Mouse (Mus musculus) neural tube, embryonic 13.5 days (tissue): ENCODE measurements around the gene Pgd. TPM values are rescaled to one million over a fixed set of nuclear protein-coding genes. Genes with fewer than 3 reads are reported as not detected.
"Not testable (repeated sequence)": the region's sequence is repeated elsewhere in the genome, so short reads cannot be mapped to it uniquely, and the experiment has no call there.

Experiments
- ATAC-seq: fragments of 200-750 bp; cut with Nextera tagmentation; 2 replicates; pipeline ENCODE4 v1.8.0; 2017; ENCODE audit warnings: low read depth, mild to moderate bottlenecking, moderate TSS enrichment, moderate library complexity
- H3K27ac ChIP-seq: fragments of 300-500 bp; sonication (generic); replicated peaks from 2 replicates; pipeline ENCODE4 v1.5.1; 2015; ENCODE audit warnings: moderate library complexity, mild to moderate bottlenecking, inconsistent platforms
- H3K27me3 ChIP-seq: fragments of 300-500 bp; sonication (generic); 2 replicates; pipeline ENCODE4 v1.6.1; 2015; ENCODE audit warnings: mild to moderate bottlenecking, inconsistent platforms
- H3K36me3 ChIP-seq: fragments of 300-500 bp; sonication (generic); 2 replicates; pipeline ENCODE4 v1.6.1; 2015; ENCODE audit warnings: mild to moderate bottlenecking, inconsistent platforms
- H3K4me1 ChIP-seq: fragments of 300-500 bp; sonication (generic); replicated peaks from 2 replicates; pipeline ENCODE4 v1.6.1; 2015; ENCODE audit warnings: inconsistent platforms
- H3K4me2 ChIP-seq: fragments of 300-500 bp; sonication (generic); 2 replicates; pipeline ENCODE4 v1.6.1; 2015; ENCODE audit warnings: inconsistent platforms, mild to moderate bottlenecking, moderate library complexity
- H3K4me3 ChIP-seq: fragments of 300-500 bp; sonication (generic); 2 replicates; pipeline ENCODE4 v1.5.1; 2015; ENCODE audit warnings: mild to moderate bottlenecking, inconsistent platforms
- H3K9ac ChIP-seq: fragments of 300-500 bp; sonication (generic); 2 replicates; pipeline ENCODE4 v1.6.1; 2015; ENCODE audit warnings: moderate library complexity, mild to moderate bottlenecking, inconsistent platforms
- H3K9me3 ChIP-seq: fragments of 300-500 bp; sonication (generic); 2 replicates; pipeline ENCODE4 v1.6.1; 2016; ENCODE audit warnings: inconsistent platforms
- WGBS: fragments of 180-500 bp; shearing (Covaris S2); methylation state at CpG from one replicate; pipeline ENCODE4 v1.1.7; 2015; 5-methylcytosine and 5-hydroxymethylcytosine counted together
- polyA plus RNA-seq: library from polyadenylated mRNA; unstranded; fragments of >200 nt; fragmentation: Nextera tagmentation; extraction: Ambion mirVana; gene quantifications from 2 replicates; pipeline ENCODE4 v1.2.1, GENCODE M21; 2015

Pgd gene
- polyA plus RNA-seq, 1 experiment from 2014 or later = 117 TPM

DNA sequence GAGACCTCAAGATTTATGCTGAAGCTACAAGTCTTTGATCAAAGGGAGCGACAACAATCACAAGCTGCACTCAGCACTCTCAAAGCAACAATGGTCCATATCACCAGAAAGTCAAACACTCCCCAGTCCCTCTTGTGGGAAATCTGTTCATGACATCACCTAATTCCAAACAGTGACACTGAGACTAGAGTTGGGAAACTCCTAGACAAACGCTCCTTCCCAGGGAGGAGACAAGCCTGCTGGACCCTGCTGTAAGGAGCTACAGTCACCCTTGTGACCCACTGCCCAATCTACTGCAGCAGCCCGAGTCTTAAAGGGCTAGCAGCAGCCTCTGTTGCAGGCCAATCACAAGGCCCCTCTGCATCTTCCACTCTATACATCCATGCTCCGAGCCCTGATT is 13.0 kb upstream of the Pgd start:
- no peak overlapping the region for H3K9ac ChIP-seq
- no peaks in the 10 kb centered on the region for H3K4me1 ChIP-seq
- H3K9me3 ChIP-seq = no peaks in the 10 kb centered on the region
- H3K36me3 ChIP-seq = peaks cover 89% of the 10 kb centered on the region
- H3K27ac ChIP-seq = 0 out of 2 replicates have a peak overlapping the region, but pooled peaks have one; percentile 3
- H3K4me2 ChIP-seq = no peak overlapping the region
- no peak for ATAC-seq
- H3K27me3 ChIP-seq = no peaks in the 10 kb centered on the region
- no peak overlapping the region for H3K4me3 ChIP-seq
- WGBS = 56% methylated on average over 4 of the region's 4 CpGs

- Histone ChIP-seq H3K4me1 (no peaks in the 10 kb centered on the region), H3K36me3 (peaks cover 85% of the 10 kb centered on the region), H3K9me3 (no peaks in the 10 kb centered on the region), H3K27me3 (no peaks in the 10 kb centered on the region), H3K9ac (no peak overlapping the region), H3K4me3 (no peak overlapping the region), H3K27ac (0 out of 2 replicates have a peak overlapping the region, but pooled peaks have one; percentile 3), H3K4me2 (no peak overlapping the region)
- 72% methylated on average over 7 of the region's 7 CpGs for WGBS
- no peak for ATAC-seq
Measured at GRCm38 (mm10) chr4:149179160-149179559, 12.6 kb upstream of the Pgd start.

DNA sequence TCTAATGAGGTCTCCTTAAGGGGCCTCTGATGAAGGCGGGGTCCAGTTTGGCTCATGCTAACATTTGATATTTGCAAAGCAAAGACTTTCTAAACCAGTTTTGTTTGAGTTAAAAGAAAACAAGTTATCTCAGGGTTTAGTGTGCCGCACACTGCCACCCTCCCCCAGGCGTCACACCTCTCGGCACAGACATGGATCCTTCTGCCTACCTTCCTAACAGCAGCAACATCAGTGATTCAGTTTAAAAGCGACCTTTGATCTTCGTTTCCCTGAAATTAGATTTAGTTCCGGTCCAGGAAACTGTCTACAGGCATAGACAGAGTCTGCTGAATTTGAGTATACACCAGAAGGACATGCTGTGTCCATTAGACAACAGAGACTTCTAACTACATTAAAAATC is 11.8 kb upstream of the Pgd start:
- H3K4me3 ChIP-seq = no peak overlapping the region
- no peaks in the 10 kb centered on the region for H3K27me3 ChIP-seq
- no peak overlapping the region for H3K27ac ChIP-seq
- H3K36me3 ChIP-seq = peaks cover 77% of the 10 kb centered on the region
- H3K4me1 ChIP-seq = 0 out of 2 replicates have a peak, but pooled peaks cover 3% of the 10 kb centered on the region
- no peak overlapping the region for H3K4me2 ChIP-seq
- WGBS = 73% methylated on average over 7 of the region's 7 CpGs
- no peak overlapping the region for H3K9ac ChIP-seq
- no peak for ATAC-seq
- H3K9me3 ChIP-seq = no peaks in the 10 kb centered on the region

DNA sequence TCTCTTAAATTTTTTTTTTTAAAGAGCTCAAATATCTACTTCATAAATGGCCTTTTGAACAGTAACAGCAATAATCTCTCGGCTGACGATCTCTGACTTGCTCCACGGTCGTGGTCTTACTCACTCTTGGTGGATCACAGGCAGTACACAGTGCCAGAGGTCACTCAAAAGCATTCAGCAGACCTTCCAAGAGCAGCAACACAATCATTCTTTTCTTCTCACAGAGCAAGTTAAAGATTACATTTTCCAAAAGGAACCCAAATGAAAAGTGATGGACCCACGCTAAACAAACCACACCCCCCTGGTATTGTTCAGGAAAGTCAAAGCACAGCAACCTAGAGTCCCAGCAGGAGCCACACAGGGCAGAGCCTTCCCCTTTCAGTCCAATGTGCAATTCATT is 10.5 kb upstream of the Pgd start:
- WGBS = 35% methylated on average over 5 of the region's 5 CpGs
- H3K9me3 ChIP-seq = no peaks in the 10 kb centered on the region
- peaks cover 14% of the 10 kb centered on the region; the same call in 1 of the 2 replicates for H3K4me1 ChIP-seq
- no peak overlapping the region for H3K9ac ChIP-seq
- no peak overlapping the region for H3K27ac ChIP-seq
- ATAC-seq = no peak
- no peak overlapping the region for H3K4me3 ChIP-seq
- H3K4me2 ChIP-seq = no peak overlapping the region
- H3K36me3 ChIP-seq = peaks cover 66% of the 10 kb centered on the region
- H3K27me3 ChIP-seq = no peaks in the 10 kb centered on the region

- Histone ChIP-seq H3K36me3 (peaks cover 65% of the 10 kb centered on the region), H3K4me3 (no peak overlapping the region), H3K27me3 (no peaks in the 10 kb centered on the region), H3K4me1 (peaks cover 15% of the 10 kb centered on the region; the same call in 1 of the 2 replicates), H3K9me3 (no peaks in the 10 kb centered on the region), H3K27ac (no peak overlapping the region), H3K9ac (no peak overlapping the region), H3K4me2 (no peak overlapping the region)
- no peak for ATAC-seq
- 75% methylated on average over 6 of the region's 6 CpGs for WGBS
Measured at GRCm38 (mm10) chr4:149176645-149177044, 10.1 kb upstream of the Pgd start.

- Histone ChIP-seq H3K27me3 (no peaks in the 10 kb centered on the region), H3K9ac (no peak overlapping the region), H3K27ac (no peak overlapping the region), H3K4me2 (no peak overlapping the region), H3K9me3 (no peaks in the 10 kb centered on the region), H3K4me1 (peaks cover 15% of the 10 kb centered on the region; the same call in 1 of the 2 replicates), H3K4me3 (no peak overlapping the region), H3K36me3 (peaks cover 35% of the 10 kb centered on the region)
- no peak for ATAC-seq
- WGBS = 91% methylated on average over 6 of the region's 6 CpGs
Measured at GRCm38 (mm10) chr4:149173661-149174060, 7.1 kb upstream of the Pgd start.

- Histone ChIP-seq H3K4me1 (peaks cover 15% of the 10 kb centered on the region; the same call in 1 of the 2 replicates), H3K9me3 (no peaks in the 10 kb centered on the region), H3K27me3 (no peaks in the 10 kb centered on the region), H3K9ac (no peak overlapping the region), H3K4me2 (no peak overlapping the region), H3K36me3 (peaks cover 28% of the 10 kb centered on the region), H3K27ac (peak overlapping the region; percentile 34), H3K4me3 (no peak overlapping the region)
- WGBS = 62% methylated on average over 2 of the region's 2 CpGs
- ATAC-seq = 0 out of 2 replicates have a peak, but pooled peaks have one; percentile 20
Measured at GRCm38 (mm10) chr4:149172666-149173065, 6.1 kb upstream of the Pgd start.

GRCm38 (mm10) chr4:149172083-149172482 is 5.5 kb upstream of the Pgd start:
- Histone ChIP-seq H3K27me3 (no peaks in the 10 kb centered on the region), H3K9me3 (no peaks in the 10 kb centered on the region), H3K4me1 (peaks cover 21% of the 10 kb centered on the region; the same call in 1 of the 2 replicates), H3K9ac (no peak overlapping the region), H3K27ac (peak overlapping the region; percentile 34), H3K4me2 (no peak overlapping the region), H3K4me3 (no peak overlapping the region), H3K36me3 (peaks cover 24% of the 10 kb centered on the region)
- WGBS = 92% methylated on average over 5 of the region's 5 CpGs
- no peak for ATAC-seq

DNA sequence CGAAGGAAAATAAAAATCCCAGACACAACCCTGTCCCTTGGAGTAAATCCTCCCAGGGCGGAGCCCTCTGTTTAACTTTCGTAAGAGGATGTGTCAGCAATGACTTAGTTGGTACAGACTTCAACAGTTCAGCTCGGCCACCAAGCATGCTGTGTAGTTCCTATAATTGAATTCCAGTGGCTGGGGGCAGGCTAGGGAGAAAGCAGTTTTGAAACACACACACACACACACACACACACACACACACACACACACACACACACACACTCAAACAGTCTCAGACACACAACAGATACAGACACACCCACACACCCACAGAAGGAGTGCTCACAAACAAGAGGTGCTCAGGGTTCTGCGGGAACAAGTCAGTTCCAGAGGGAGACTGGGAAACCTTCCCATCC is 5.0 kb upstream of the Pgd start:
- Histone ChIP-seq H3K4me3 (no peak overlapping the region), H3K4me2 (no peak overlapping the region), H3K4me1 (peaks cover 22% of the 10 kb centered on the region; the same call in 1 of the 2 replicates), H3K36me3 (peaks cover 20% of the 10 kb centered on the region), H3K27me3 (no peaks in the 10 kb centered on the region), H3K27ac (no peak overlapping the region), H3K9ac (no peak overlapping the region), H3K9me3 (no peaks in the 10 kb centered on the region)
- 79% methylated on average over 5 of the region's 5 CpGs for WGBS
- ATAC-seq = no peak

DNA sequence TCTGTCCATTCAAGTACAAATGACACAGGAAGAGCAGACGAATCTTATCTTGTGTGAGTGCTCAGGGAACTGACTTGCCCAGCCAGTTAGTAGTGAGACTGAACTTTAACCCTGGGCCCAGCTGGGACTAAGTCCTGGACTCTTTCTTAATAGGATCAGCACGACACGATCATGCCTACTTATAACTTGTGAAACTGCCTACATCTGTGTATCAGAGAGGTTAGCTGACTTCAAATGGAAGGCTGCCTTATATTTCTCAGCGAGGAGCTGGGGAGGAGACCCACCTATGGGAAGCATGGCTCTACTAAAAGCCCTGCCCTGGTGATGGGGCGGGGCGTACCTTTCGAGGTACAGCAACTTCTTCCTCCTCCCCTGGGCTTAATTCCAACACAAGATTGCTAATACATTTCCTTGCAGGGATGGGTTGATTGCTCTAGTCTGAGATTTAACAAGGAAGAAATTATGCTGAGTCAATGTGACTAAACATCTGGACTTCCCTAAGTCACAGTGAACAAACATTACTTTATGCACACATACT is 3.9 kb upstream of the Pgd start:
- Histone ChIP-seq H3K4me3 (no peak overlapping the region), H3K4me2 (no peak overlapping the region), H3K9me3 (no peaks in the 10 kb centered on the region), H3K9ac (no peak overlapping the region), H3K27me3 (no peaks in the 10 kb centered on the region), H3K4me1 (peaks cover 28% of the 10 kb centered on the region), H3K27ac (no peak overlapping the region), H3K36me3 (peaks cover 12% of the 10 kb centered on the region)
- WGBS = 77% methylated on average over 7 of the region's 7 CpGs
- ATAC-seq = no peak

DNA sequence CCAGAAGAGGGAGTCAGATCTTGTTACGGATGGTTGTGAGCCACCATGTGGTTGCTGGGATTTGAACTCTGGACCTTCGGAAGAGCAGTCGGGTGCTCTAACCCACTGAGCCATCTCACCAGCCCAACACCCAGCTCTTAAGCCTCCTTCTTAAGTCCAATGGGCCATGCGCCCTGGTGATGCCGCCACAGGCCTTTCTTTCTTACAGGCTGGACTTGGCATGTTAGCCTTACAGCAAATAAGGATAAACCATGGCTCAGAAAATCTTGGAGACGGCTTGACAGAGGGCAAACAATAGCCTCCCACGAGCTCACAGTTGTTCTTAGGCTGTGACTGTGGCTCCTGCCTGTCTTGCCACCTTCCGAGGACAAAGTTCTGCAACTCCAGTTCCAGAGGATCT is 3.4 kb upstream of the Pgd start:
- not testable (repeated sequence) for H3K4me2 ChIP-seq, ATAC-seq, H3K27me3 ChIP-seq, H3K9ac ChIP-seq, H3K36me3 ChIP-seq, H3K27ac ChIP-seq, H3K4me3 ChIP-seq, H3K9me3 ChIP-seq
- peaks cover 33% of the 10 kb centered on the region for H3K4me1 ChIP-seq
- WGBS = 82% methylated on average over 7 of the region's 8 CpGs

- 65% methylated on average over 2 of the region's 2 CpGs for WGBS
- Histone ChIP-seq H3K27me3 (no peaks in the 10 kb centered on the region), H3K36me3 (peaks cover 23% of the 10 kb centered on the region), H3K9me3 (no peaks in the 10 kb centered on the region), H3K9ac (no peak overlapping the region), H3K4me3 (no peak overlapping the region), H3K4me2 (peak overlapping the region; percentile 96; the same call in 1 of the 2 replicates), H3K4me1 (peaks cover 46% of the 10 kb centered on the region), H3K27ac (no peak overlapping the region)
- no peak for ATAC-seq
Measured at GRCm38 (mm10) chr4:149168016-149168415, 1.4 kb upstream of the Pgd start.
